Mouse (Mus musculus) kidney, postnatal 25 days (tissue): ENCODE data around the gene Rps3a1.
"Not testable (repeated sequence)": the region's sequence is repeated elsewhere in the genome, so short reads cannot be mapped to it uniquely, and the experiment has no call there.

Source experiments
- DNase-seq, 2 experiments: peaks; one replicate each; pipeline ENCODE4 v3.0.0; 2021; ENCODE audit warnings: mixed read lengths in 2 of 2

Gene Rps3a1

DNA sequence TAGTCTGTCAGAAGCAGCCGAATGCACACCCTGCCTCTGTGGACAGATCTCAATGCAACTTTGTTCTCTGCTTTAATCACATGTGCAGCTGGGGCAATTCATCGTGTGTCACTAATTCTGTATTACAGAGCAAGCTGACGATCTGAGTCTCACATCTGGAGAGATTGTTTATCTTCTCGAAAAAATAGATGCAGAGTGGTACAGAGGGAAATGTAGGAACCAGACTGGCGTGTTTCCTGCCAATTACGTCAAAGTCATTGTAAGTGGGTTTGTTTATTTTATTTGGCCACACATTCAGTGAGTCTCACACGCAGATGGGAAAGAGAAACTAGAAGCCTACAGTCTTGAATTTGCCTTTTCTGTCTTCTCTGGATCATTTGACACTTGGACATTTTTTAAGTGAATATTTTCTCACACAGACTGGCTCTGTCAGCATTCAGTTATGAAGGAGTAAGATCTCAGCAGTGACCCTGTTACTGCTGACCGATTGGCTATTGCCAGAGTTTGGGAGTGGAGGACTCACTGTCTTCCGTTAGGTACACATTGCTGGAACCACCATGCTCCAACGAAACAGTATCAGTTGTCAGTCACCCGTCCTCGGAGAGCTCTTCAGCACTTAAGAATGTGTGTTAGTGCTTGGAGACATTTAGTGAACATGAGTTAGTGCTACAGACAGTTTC, 27.7 kb downstream of the Rps3a1 start:
- peak in 1 of 2 experiments; percentile 22 for DNase-seq

DNA sequence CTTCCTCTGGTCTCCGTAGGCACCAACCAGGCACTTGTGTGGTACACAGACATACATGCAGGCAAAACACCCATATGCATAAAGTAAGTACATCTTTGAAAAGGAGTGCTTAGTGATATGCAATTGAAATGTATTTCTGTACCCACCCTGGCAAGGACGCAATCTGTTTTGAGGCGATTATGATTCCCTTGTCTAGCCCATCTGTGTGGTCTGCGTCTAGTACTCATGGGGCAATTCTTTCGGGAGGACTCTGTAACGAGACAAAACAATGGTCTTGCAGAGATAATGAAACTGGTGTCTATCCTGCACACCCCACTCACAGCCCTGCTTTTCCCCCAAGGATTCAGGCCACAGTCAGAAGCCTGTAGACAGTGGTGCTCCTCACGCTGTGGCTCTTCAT, 29.7 kb downstream of the Rps3a1 start:
- DNase-seq: no peak

DNA sequence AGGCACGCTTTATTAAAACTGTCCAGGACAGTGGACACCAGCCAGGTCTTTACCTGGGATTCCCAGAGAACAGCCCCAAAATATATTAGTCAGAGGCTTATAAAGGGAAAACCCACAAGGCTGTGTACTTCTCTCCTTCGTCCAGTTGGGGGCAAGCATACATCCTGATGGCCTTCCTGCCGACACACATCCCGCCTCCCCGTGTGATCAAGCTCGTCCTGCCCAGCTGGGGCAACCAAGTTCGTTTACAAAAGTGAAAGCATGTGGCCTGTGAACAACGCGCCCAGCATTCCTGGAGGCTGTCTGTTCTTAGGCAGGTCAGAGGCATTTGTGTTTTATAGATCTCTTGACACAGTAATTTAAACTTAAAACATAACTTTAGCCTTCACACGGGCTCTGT, 32.4 kb downstream of the Rps3a1 start:
- DNase-seq: peak; percentile 54 to 70

DNA sequence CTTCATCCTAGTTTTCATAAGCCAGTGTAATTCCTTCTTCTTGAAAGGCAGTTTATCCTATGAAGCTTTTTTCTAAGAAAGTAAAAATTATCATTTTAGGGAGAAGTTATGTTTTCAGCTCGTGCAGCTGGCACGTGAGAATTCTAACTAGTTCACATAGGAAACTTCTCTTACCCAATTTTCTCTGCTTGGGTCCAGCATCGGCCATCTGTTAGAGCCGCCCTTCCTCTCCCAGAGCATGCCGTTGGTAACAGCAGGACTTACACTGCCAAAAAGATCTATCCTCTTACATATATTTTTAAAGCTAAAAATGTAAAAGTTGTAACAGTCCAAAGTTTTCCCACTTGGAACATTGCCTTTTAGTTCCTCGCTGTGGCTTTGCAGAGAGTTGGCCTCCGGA, 33.4 kb downstream of the Rps3a1 start:
- no peak for DNase-seq

DNA sequence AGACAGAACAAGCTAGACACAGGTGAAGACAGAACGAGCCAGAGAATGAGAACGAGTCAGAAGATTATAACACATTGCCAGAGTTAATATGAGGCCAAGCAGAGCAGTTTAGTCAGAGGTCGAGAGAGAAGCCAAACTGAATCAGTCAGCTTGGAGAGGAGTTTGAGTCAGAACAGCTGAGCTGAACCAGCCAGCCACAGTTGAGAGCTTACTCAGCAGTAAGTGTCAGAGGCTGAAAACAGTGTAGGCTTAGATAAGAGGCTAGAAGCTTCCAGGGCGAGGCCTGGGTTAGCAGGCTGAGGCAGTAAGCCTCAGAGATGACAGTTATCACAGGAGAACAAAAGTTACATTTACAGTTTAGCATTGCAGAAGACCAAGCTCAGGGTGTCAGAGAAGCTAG, 33.9 kb downstream of the Rps3a1 start:
- DNase-seq: no peak

DNA sequence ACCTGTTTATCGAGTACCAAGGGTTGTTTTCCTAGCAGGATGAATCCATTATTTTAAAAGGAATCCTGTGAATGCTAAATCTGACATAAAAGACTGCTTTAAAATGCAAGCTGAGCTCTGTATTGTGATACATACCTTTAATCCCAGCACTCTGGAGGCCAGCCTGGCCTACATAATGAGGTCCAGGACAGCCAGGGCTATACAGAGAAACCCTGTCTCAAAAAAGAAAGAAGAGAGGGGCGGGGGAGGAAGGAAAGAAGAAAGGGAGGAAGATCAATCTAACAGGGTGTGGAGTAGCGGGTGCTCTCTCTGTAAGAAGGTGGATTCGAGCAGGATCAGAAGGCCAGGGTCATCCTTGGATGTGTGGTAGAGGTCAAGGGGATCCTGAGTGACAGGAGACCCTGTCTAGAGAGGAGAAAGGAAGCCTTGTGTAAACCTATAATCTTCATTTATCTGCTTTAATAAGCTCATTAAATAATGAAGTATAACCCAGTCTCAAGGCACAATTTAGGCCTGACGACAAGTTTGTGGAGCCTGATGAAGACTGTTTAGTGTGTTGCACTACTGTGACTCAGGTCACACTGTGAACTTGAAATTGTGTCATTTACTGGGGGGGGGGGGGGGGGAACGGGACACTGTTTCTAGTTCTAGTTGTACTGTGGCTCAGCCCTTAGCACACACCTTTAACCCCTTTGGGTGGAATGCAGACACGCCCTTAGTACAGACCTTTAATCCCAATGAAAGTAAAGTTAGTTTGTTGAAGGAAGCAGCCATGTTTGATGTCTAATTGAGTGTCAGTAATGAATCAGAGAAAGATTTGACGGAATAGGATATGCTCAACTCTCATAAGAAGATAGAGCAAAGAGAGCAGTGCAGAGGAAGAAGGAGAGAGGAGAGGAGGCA, 34.6 kb downstream of the Rps3a1 start:
- DNase-seq: no peak

DNA sequence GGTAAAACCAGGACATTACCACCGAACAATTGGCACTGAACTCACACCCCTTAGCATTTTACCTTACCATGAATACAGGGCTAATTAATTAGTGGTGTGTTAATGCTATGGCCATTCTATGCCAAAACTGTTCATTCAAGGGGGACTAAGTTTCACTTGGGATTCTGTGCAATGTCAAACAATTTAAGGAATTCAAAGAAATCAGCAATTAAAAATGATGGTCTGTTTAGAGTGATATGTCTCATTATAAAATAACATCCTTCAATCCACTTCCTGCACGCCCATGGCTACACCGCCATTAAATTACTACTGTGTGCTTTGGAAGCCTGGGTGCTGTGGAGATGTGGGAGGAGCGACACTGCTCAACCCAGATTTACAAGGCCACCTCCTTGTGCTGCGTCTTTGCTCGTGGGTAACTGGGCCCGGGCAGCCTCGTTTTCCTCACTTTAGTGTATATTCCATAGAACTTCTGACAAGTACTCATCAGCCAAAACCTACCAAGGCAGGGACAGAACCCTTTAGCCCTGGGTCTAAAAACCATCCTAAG, 36.3 kb downstream of the Rps3a1 start:
- DNase-seq: no peak

DNA sequence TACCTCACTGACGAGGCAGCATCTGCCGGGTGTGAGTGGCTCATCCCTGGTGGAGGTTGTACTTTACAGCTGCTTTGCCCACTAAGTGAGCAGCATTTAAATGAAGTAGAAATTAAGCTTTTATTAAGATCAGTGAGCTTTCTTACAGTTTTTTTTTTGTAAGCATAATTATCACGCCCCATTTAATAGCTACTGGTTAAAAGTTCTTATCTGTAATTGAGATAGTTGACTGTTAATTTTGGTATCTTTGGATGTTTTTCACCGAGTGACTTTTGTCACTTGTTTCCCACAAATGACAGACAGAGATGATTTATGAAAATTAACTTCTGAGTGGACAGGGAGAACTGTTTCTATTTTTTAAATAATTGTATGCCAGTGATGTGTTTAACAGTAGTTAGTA, 37.6 kb downstream of the Rps3a1 start:
- no peak for DNase-seq

DNA sequence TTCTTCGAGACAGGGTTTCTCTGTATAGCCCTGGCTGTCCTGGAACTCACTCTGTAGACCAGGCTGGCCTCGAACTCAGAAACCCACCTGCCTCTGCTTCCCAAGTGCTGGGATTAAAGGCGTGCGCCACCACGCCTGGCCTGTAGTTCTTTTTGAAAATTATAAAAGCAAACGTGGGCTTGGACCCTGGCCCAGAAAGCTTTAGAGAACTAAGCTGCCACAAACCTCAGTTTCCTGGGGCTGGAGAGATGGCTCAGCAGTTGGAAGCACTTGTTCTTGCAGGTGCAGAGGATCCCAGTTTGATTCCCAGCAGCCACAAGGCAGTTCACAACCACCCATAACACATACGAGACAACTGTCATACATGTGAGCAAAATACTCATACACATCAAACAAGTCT, 38.1 kb downstream of the Rps3a1 start:
- not testable (repeated sequence) for DNase-seq

DNA sequence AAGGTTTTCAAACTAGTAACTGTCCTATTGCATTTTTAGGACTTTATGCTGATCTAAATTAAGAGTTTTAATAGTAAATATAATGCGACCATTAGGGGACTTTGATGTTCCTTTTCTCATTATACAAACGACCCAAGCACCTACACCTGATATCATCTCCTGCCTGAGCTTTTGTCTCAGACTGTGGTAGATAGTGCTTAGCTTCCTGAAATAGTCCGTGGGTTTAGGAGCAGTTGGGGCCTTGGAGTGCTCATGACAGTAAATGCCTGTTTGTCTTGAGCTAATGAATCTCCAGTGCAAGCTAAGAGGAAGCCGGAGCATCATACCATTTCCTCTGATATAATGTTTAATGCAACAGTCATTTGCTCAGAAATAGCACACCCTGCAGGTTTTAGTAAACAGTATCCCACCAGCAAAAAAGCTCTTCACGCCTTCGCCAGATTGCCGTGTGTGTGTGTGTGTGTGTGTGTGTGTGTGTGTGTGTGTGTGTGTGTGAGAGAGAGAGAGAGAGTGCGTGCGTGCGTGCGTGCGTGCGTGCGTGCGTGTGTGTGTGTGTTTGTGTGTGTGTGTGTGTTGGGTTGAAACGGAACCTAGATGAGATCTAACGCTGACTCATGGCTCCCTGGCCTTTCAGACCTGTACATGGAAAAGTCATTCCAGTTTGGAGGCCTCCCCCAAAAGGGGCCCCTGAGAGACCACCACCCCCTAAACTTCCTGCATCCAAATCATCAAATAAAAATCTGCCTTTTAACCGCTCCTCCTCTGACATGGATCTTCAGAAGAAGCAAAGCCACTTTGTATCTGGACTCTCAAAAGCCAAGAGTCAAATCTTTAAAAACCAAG, 38.8 kb downstream of the Rps3a1 start:
- no peak for DNase-seq

DNA sequence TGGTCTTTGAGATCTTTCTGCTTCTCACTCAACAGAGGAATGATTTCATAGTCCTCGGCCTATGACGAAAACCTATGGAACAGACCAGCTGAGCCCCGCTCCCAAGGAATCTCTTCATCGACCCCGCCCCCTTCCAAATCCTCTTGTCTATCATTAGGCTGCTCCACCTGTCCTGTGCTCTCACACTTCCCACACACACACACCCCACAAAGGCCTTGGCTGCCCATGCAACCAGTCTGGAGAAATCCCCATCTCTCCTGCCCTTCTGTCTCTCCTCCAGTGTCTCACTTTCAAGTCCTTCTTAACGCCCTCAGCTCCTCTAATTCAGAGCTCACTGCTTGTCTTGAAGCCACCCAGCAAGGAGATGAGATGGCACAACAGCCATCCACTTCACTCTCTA, 40.5 kb downstream of the Rps3a1 start:
- no peak for DNase-seq

DNA sequence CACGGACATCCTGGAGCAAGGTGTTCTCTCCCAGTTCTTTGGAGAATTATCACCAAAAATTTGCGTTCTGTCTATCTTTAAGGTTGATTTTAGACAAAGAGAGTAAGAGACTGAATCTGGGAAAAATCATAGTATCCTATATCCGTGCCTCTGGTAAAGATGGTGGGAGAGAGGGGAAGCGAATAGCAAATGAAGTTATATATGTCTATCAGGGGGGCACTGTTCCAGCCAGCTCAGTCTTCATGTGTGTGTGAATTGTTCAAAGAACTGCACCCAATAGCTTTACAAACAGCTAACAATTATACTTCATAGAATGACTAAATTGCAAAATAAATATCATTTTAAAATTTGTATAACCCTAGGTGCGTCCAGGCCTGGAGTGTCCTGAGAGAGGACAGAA, 48.6 kb downstream of the Rps3a1 start:
- DNase-seq: no peak

DNA sequence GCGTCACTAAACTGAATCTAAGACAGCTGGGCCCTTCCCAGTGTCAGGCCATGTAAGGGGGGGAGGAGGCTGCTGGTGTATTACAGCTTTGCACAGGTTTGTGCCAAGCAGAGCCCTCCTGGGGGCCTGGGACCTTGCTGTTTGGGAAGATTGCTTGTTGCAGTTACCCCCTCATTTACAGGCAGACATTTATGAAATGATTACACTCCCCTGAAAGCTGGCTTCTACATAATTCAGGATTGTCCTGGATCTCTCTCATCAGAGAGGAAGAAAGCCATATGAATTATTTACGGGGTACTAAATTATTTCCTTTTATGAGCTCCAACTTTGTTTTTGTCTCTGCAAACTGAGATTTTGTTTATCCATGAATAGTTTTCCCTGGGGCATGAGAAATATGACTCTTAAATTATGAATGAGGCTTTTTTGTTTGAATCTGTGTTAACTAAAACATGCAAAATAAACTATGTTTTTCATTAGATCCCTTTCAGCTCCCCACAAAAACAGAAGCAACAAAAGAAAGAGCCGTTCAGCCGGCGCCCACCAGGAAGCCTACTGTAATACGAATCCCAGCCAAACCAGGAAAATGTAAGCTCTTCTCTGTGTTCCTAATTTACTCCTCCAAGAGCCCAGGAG, 49.2 kb downstream of the Rps3a1 start:
- DNase-seq: no peak
